Mouse (Mus musculus) liver, postnatal 0 days (tissue): ENCODE results near the gene Pom121l12. TPM values are rescaled to one million over a fixed set of nuclear protein-coding genes. Genes with fewer than 3 reads are reported as not detected.

Experiments used
- ATAC-seq: fragments of 200-750 bp; cut with Nextera tagmentation; 2 replicates; pipeline ENCODE4 v1.8.0; 2017; ENCODE audit warnings: mild to moderate bottlenecking, moderate library complexity
- DNase-seq: peaks from one replicate; pipeline ENCODE4 v3.0.0-alpha.2; 2016
- H3K27ac ChIP-seq: fragments of 300-500 bp; sonication (generic); 2 replicates; pipeline ENCODE4 v1.5.1; 2014; ENCODE audit warnings: antibody characterized with exemption, moderate library complexity, mild to moderate bottlenecking, low read depth
- H3K27me3 ChIP-seq: fragments of 300-500 bp; sonication (generic); 2 replicates; pipeline ENCODE4 v1.6.1; 2014; ENCODE audit warnings: low read length, control low read depth, mixed read lengths; ENCODE audit not compliant: insufficient read depth
- H3K36me3 ChIP-seq: fragments of 300-500 bp; sonication (generic); replicated peaks from 2 replicates; pipeline ENCODE4 v1.6.1; 2014; ENCODE audit warnings: mild to moderate bottlenecking, control low read depth, low read length, moderate library complexity, mixed read lengths; ENCODE audit not compliant: insufficient read depth
- H3K4me1 ChIP-seq: fragments of 300-500 bp; sonication (generic); 2 replicates; pipeline ENCODE4 v1.6.1; 2014; ENCODE audit warnings: antibody characterized with exemption, mild to moderate bottlenecking, control low read depth; ENCODE audit not compliant: insufficient read depth
- H3K4me2 ChIP-seq: fragments of 300-500 bp; sonication (generic); 2 replicates; pipeline ENCODE4 v1.6.1; 2014; ENCODE audit warnings: low read depth, mild to moderate bottlenecking, low read length, moderate library complexity, mixed read lengths
- H3K4me3 ChIP-seq: fragments of 300-500 bp; sonication (generic); 2 replicates; pipeline ENCODE4 v1.5.1; 2014; ENCODE audit warnings: low read depth, low read length
- H3K9ac ChIP-seq: fragments of 300-500 bp; sonication (generic); replicated peaks from 2 replicates; pipeline ENCODE4 v1.6.1; 2014; ENCODE audit warnings: mild to moderate bottlenecking, moderate library complexity
- H3K9me3 ChIP-seq: fragments of 300-500 bp; sonication (generic); 2 replicates; pipeline ENCODE4 v1.6.1; 2016; ENCODE audit warnings: mild to moderate bottlenecking, control low read depth, low read length, mixed read lengths
- CTCF ChIP-seq: sonication (generic); IDR thresholded peaks from 2 replicates; pipeline ENCODE4 v1.5.1; 2016; ENCODE audit warnings: antibody characterized with exemption, low read depth
- EP300 ChIP-seq: IDR thresholded peaks from 2 replicates; pipeline ENCODE4 v1.6.1; 2016; ENCODE audit warnings: antibody characterized with exemption, low read depth, mild to moderate bottlenecking
- WGBS: fragments of 180-500 bp; shearing (Covaris S2); extraction: QIAGEN DNeasy Blood & Tissue Kit; methylation state at CpG from one replicate; pipeline ENCODE4 v1.1.7; 2014; ENCODE audit not compliant: insufficient replicate concordance; 5-methylcytosine and 5-hydroxymethylcytosine counted together
- polyA plus RNA-seq: library from polyadenylated mRNA; unstranded; fragments of >200 nt; fragmentation: Nextera tagmentation; extraction: Ambion mirVana; gene quantifications from 2 replicates; pipeline ENCODE4 v1.2.1, GENCODE M21; 2015

Pom121l12 gene
- not detected in 2 replicates for polyA plus RNA-seq

- DNase-seq: no peak
- TF ChIP-seq EP300: no peak
- TF ChIP-seq CTCF: no peak
- H3K9ac ChIP-seq: no peak within 1 kb of the TSS
- H3K27me3 ChIP-seq: no peaks in the 10 kb centered on the region
- no peaks in the 10 kb centered on the region for H3K36me3 ChIP-seq
- 77% methylated on average over 11 of the region's 11 CpGs for WGBS
- H3K9me3 ChIP-seq: no peaks in the 10 kb centered on the region; the same call in 1 of the 2 replicates
- no peak within 1 kb of the TSS for H3K27ac ChIP-seq
- H3K4me2 ChIP-seq: no peak within 1 kb of the TSS
- no peak for ATAC-seq
- no peaks in the 10 kb centered on the region for H3K4me1 ChIP-seq
- H3K4me3 ChIP-seq: no peak within 1 kb of the TSS
Observed at GRCm38 (mm10) chr11:14598976-14599375, at the start of gene Pom121l12. Gene Pom121l12 (plus strand): TSS chr11:14599276.

GRCm38 (mm10) chr11:14611859-14612258 is 12.8 kb downstream of the Pom121l12 start:
- DNase-seq (no peak), ATAC-seq (no peak)
- Histone ChIP-seq H3K36me3 (no peaks in the 10 kb centered on the region), H3K9ac (no peak overlapping the region), H3K9me3 (no peaks in the 10 kb centered on the region), H3K4me3 (no peak overlapping the region), H3K27ac (no peak overlapping the region), H3K27me3 (no peaks in the 10 kb centered on the region), H3K4me1 (no peaks in the 10 kb centered on the region), H3K4me2 (no peak overlapping the region)
- WGBS: 77% methylated on average over 2 of the region's 2 CpGs
- no peak for TF ChIP-seq EP300
